Mouse (Mus musculus) small intestine, adult 2 months (tissue): ENCODE data around the gene Tmem189.

Experiments
- CTCF ChIP-seq: fragments of 200-500 bp; IDR thresholded peaks from 2 replicates; pipeline ENCODE4 v1.5.1; 2012; ENCODE audit warnings: low read depth, mild to moderate bottlenecking, control low read depth, inconsistent platforms, low read length, moderate library complexity, mixed read lengths; ENCODE audit not compliant: insufficient replicate concordance, insufficient read length; ENCODE audit errors: extremely low read depth
- POLR2A ChIP-seq: fragments of 200-500 bp; IDR thresholded peaks from 2 replicates; pipeline ENCODE4 v1.6.1; 2012; ENCODE audit warnings: low read depth, mild to moderate bottlenecking, control low read depth, inconsistent platforms, low read length, moderate library complexity

DNA sequence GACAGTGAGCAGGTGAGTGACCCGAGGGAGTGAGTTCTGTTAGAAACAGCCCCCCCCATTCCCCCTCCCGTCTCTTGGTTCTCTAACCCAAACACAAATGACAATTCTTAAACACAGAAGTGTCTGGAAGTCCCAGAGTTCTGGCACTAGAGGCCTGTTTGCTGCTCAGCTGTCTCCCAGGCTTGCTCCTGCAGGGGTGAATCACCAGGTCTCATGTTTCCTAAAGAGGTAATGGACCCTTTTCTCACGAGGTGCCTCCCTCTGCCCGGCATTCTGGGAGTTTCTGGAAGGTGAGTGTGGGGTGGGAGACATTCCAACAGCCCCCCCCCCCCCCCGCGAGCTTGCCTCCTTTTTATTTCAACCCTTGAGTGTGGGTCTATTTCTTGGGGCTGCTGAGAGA, 49.4 kb upstream of the Tmem189 start:
- no peak for TF ChIP-seq CTCF
- no peak for TF ChIP-seq POLR2A
